Mouse (Mus musculus): ENCODE data around the gene L1td1.
A peak's percentile ranks its signal among the peaks of the same experiment; 100 is the strongest.

L1td1 gene

GRCm38 (mm10) chr4:98743209-98743905 lies 16.8 kb downstream of the L1td1 start:
- no peak for DNase-seq

- DNase-seq: no peak
Observed at GRCm38 (mm10) chr4:98743906-98744210, 17.3 kb downstream of the L1td1 start.

- no peak for DNase-seq
Observed at GRCm38 (mm10) chr4:98754456-98754855, 27.9 kb downstream of the L1td1 start.

- DNase-seq: no peak
Observed at GRCm38 (mm10) chr4:98756141-98756540, 29.6 kb downstream of the L1td1 start.

- DNase-seq: peak; percentile 39
Observed at GRCm38 (mm10) chr4:98758012-98758821, 31.7 kb downstream of the L1td1 start.

- DNase-seq: no peak
Observed at GRCm38 (mm10) chr4:98758872-98759518, 32.5 kb downstream of the L1td1 start.

- no peak for DNase-seq
Observed at GRCm38 (mm10) chr4:98767134-98768133, 40.9 kb downstream of the L1td1 start.

GRCm38 (mm10) chr4:98773785-98774184 lies 47.3 kb downstream of the L1td1 start:
- no peak for DNase-seq

- no peak for DNase-seq
Observed at GRCm38 (mm10) chr4:98776721-98777427, 50.3 kb downstream of the L1td1 start.

GRCm38 (mm10) chr4:98777464-98777863 lies 50.9 kb downstream of the L1td1 start:
- DNase-seq: no peak

- DNase-seq: no peak
Observed at GRCm38 (mm10) chr4:98778219-98778618, 51.7 kb downstream of the L1td1 start.

GRCm38 (mm10) chr4:98785851-98786250 lies 59.3 kb downstream of the L1td1 start:
- DNase-seq: no peak

GRCm38 (mm10) chr4:98786281-98786680 lies 59.7 kb downstream of the L1td1 start:
- no peak for DNase-seq

Data from layer of hippocampus, adult 9-11 months (tissue).